In the genomic region with DNA sequence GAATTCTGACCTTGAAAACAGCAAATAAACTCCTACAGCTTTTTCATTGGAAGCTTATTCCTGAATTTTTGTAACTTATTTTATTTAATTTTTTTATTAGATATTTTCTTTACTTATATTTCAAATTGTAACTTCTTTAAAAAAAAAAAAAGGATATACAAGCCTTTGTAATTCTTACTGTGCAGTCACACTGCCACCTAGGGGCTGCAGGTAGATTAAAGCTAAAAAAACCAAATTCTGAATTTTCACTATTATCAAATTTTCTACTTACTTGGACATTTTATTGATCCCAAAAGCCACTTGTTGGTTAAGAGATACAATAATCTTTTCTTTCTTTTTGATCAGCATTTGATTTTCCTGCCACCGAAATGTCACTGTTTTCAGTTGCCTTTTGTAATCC, we compare ENCODE assay signal across 7 mouse cellular contexts. TPM values are rescaled to one million over a fixed set of nuclear protein-coding genes. Genes with fewer than 3 reads are reported as not detected.
A peak's percentile ranks its signal among the peaks of the same experiment; 100 is the strongest.
DNase-seq lines count a peak whose midpoint lies in the region; ATAC-seq and TF ChIP-seq lines count a peak whose summit lies in the region.

No protein-coding gene starts in this region.

- H3K4me2 ChIP-seq in hindbrain, postnatal 0 days (ENCODE audit: low read depth, low read length), result no peak overlapping the region
- no peak overlapping the region for H3K4me2 ChIP-seq in hindbrain, embryonic 12.5 days (replicated peaks)
- no peak overlapping the region for H3K4me2 ChIP-seq in forebrain, embryonic 16.5 days (ENCODE audit: low read length)

- H3K36me3 ChIP-seq in hindbrain, postnatal 0 days (ENCODE audit: insufficient read depth, low read length), result peaks cover 18% of the 10 kb centered on the region; the same call in 1 of the 2 replicates
- H3K36me3 ChIP-seq in hindbrain, embryonic 12.5 days, result peaks cover 26% of the 10 kb centered on the region; the same call in 1 of the 2 replicates
- peaks cover 10% of the 10 kb centered on the region for H3K36me3 ChIP-seq in forebrain, embryonic 16.5 days (ENCODE audit: control insufficient read depth, insufficient read depth)

- 74% methylated on average over 1 of the region's 1 CpGs for WGBS in hindbrain, postnatal 0 days
- WGBS in hindbrain, embryonic 12.5 days, result 83% methylated on average over 1 of the region's 1 CpGs
- WGBS in forebrain, embryonic 16.5 days, result 81% methylated on average over 1 of the region's 1 CpGs

- no peaks in the 10 kb centered on the region for H3K9me3 ChIP-seq in hindbrain, postnatal 0 days (ENCODE audit: low read length)
- no peaks in the 10 kb centered on the region for H3K9me3 ChIP-seq in hindbrain, embryonic 12.5 days (replicated peaks)
- H3K9me3 ChIP-seq in forebrain, embryonic 16.5 days (ENCODE audit: control insufficient read depth, low read length), result no peaks in the 10 kb centered on the region

- H3K27ac ChIP-seq in hindbrain, postnatal 0 days, result no peak overlapping the region
- H3K27ac ChIP-seq in hindbrain, embryonic 12.5 days, result no peak overlapping the region
- no peak overlapping the region for H3K27ac ChIP-seq in forebrain, embryonic 16.5 days (ENCODE audit: low read length)

- no peak overlapping the region for H3K4me3 ChIP-seq in hindbrain, postnatal 0 days (ENCODE audit: low read length)
- no peak overlapping the region for H3K4me3 ChIP-seq in hindbrain, embryonic 12.5 days
- H3K4me3 ChIP-seq in forebrain, embryonic 16.5 days (replicated peaks; ENCODE audit: low read length), result no peak overlapping the region

- no peaks in the 10 kb centered on the region for H3K27me3 ChIP-seq in hindbrain, postnatal 0 days (ENCODE audit: insufficient read depth, low read length)
- no peaks in the 10 kb centered on the region for H3K27me3 ChIP-seq in hindbrain, embryonic 12.5 days
- H3K27me3 ChIP-seq in forebrain, embryonic 16.5 days (replicated peaks; ENCODE audit: control insufficient read depth, insufficient read depth, low read length), result no peaks in the 10 kb centered on the region

- no peak overlapping the region for H3K9ac ChIP-seq in hindbrain, postnatal 0 days (replicated peaks; ENCODE audit: low read length)
- H3K9ac ChIP-seq in hindbrain, embryonic 12.5 days, result no peak overlapping the region
- H3K9ac ChIP-seq in forebrain, embryonic 16.5 days (replicated peaks; ENCODE audit: low read depth, low read length), result no peak overlapping the region

- TF ChIP-seq CTCF in hindbrain, postnatal 0 days (IDR thresholded peaks at IDR 0.05; ENCODE audit: low read depth), result peak; percentile 67

- DNase-seq in hindbrain, postnatal 0 days (ENCODE audit: low spot score), result peak; percentile 64
- DNase-seq in 416B (ENCODE audit: low read depth), result peak; percentile 73
- peak; percentile 63 for DNase-seq in CD4-positive, CD25-positive, alpha-beta regulatory T cell, adult 2 months (ENCODE audit: low read depth, low spot score)
- DNase-seq in ovary, adult 18-20 months (ENCODE audit: low spot score), result no peak

- ATAC-seq in hindbrain, postnatal 0 days, result no peak
- ATAC-seq in hindbrain, embryonic 12.5 days (ENCODE audit: low FRiP score), result no peak
- peak; percentile 66 for ATAC-seq in inflammation-experienced regulatory T-cells, adult 6 months
- no peak for ATAC-seq in forebrain, embryonic 16.5 days

- H3K4me1 ChIP-seq in hindbrain, postnatal 0 days (ENCODE audit: insufficient read depth, low read length), result no peaks in the 10 kb centered on the region
- no peaks in the 10 kb centered on the region for H3K4me1 ChIP-seq in hindbrain, embryonic 12.5 days
- H3K4me1 ChIP-seq in forebrain, embryonic 16.5 days (replicated peaks; ENCODE audit: control insufficient read depth, insufficient read depth, low read length), result no peaks in the 10 kb centered on the region

RNA-seq across cellular contexts. Expression of gene Dzip3, which starts 52.2 kb away (rescaled TPM):
- 96.2 and 97.0 TPM in 2 replicates for total RNA-seq in hindbrain, postnatal 0 days (2014; rRNA removed)
- polyA plus RNA-seq in hindbrain, postnatal 0 days (2015; fragmentation: Nextera tagmentation; extraction: Ambion mirVana), result 45.0 and 45.4 TPM in 2 replicates
- 44.9 and 56.1 TPM in 2 replicates for polyA plus RNA-seq in hindbrain, embryonic 12.5 days (2016; fragmentation: Nextera tagmentation; extraction: Ambion mirVana)
- polyA plus RNA-seq in inflammation-experienced regulatory T-cells, adult 6 months (2017; shearing (Covaris generic)), result 1 to 10 TPM; 4.3 to 6.2 (median 4.5) TPM
- 56.1 and 58.0 TPM in 2 replicates for polyA plus RNA-seq in forebrain, embryonic 16.5 days (2015; fragmentation: Nextera tagmentation; extraction: Ambion mirVana)

RNA-seq across cellular contexts. Expression of gene Cip2a, which starts 52.2 kb away (rescaled TPM):
- 5.1 and 6.0 TPM in 2 replicates for total RNA-seq in hindbrain, postnatal 0 days (2014; rRNA removed)
- polyA plus RNA-seq in hindbrain, postnatal 0 days (2015; fragmentation: Nextera tagmentation; extraction: Ambion mirVana), result 5.3 and 5.6 TPM in 2 replicates
- polyA plus RNA-seq in hindbrain, embryonic 12.5 days (2016; fragmentation: Nextera tagmentation; extraction: Ambion mirVana), result 27.2 and 27.9 TPM in 2 replicates
- polyA plus RNA-seq in inflammation-experienced regulatory T-cells, adult 6 months (2017; shearing (Covaris generic)), result 10 to 100 TPM in 1 of 3 experiments, 1 to 10 TPM in 2; 3.5 to 29.1 (median 6.2) TPM
- polyA plus RNA-seq in forebrain, embryonic 16.5 days (2015; fragmentation: Nextera tagmentation; extraction: Ambion mirVana), result 13.9 and 18.0 TPM in 2 replicates
